Mouse (Mus musculus): ENCODE data around the gene Dnajc13. TPM values are rescaled to one million over a fixed set of nuclear protein-coding genes. Genes with fewer than 3 reads are reported as not detected.

Gene Dnajc13
- polyA plus RNA-seq, 1 experiment from 2014 or later: 23.4 TPM

- no peak overlapping the region for H3K4me3 ChIP-seq (ENCODE audit: low read length)
- no peaks in the 10 kb centered on the region for H3K9me3 ChIP-seq (ENCODE audit: low read length)
- H3K27me3 ChIP-seq (ENCODE audit: insufficient read depth, low read length): no peaks in the 10 kb centered on the region
- no peak overlapping the region for H3K4me2 ChIP-seq (replicated peaks; ENCODE audit: low read depth, low read length)
- H3K36me3 ChIP-seq (ENCODE audit: insufficient read depth, low read length): peaks cover 54% of the 10 kb centered on the region
- ATAC-seq (ENCODE audit: low FRiP score, low TSS enrichment): no peak
- WGBS: 75% methylated on average over 6 of the region's 6 CpGs
- H3K4me1 ChIP-seq (ENCODE audit: insufficient read depth, low read length): no peaks in the 10 kb centered on the region
- H3K9ac ChIP-seq (replicated peaks; ENCODE audit: low read length): no peak overlapping the region
- H3K27ac ChIP-seq (ENCODE audit: low read length): peak overlapping the region; percentile 70
Observed at GRCm38 (mm10) chr9:104171651-104172050, 91.1 kb downstream of the Dnajc13 start.

- ATAC-seq (ENCODE audit: low FRiP score, low TSS enrichment): no peak
- 93% methylated on average over 10 of the region's 10 CpGs for WGBS
- Histone ChIP-seq H3K9me3 (ENCODE audit: low read length) (no peaks in the 10 kb centered on the region), H3K4me3 (ENCODE audit: low read length) (no peak overlapping the region), H3K9ac (replicated peaks; ENCODE audit: low read length) (no peak overlapping the region), H3K4me2 (replicated peaks; ENCODE audit: low read depth, low read length) (no peak overlapping the region), H3K4me1 (ENCODE audit: insufficient read depth, low read length) (no peaks in the 10 kb centered on the region), H3K27ac (ENCODE audit: low read length) (no peak overlapping the region), H3K36me3 (ENCODE audit: insufficient read depth, low read length) (peaks cover 50% of the 10 kb centered on the region), H3K27me3 (ENCODE audit: insufficient read depth, low read length) (no peaks in the 10 kb centered on the region)
Observed at GRCm38 (mm10) chr9:104169986-104170385, 92.7 kb downstream of the Dnajc13 start.

GRCm38 (mm10) chr9:104165926-104166325 is 96.8 kb downstream of the Dnajc13 start:
- Histone ChIP-seq H3K4me2 (replicated peaks; ENCODE audit: low read depth, low read length) (no peak overlapping the region), H3K4me3 (ENCODE audit: low read length) (no peak overlapping the region), H3K9me3 (ENCODE audit: low read length) (no peaks in the 10 kb centered on the region), H3K27me3 (ENCODE audit: insufficient read depth, low read length) (no peaks in the 10 kb centered on the region), H3K4me1 (ENCODE audit: insufficient read depth, low read length) (no peaks in the 10 kb centered on the region), H3K36me3 (ENCODE audit: insufficient read depth, low read length) (peaks cover 69% of the 10 kb centered on the region), H3K9ac (replicated peaks; ENCODE audit: low read length) (no peak overlapping the region), H3K27ac (ENCODE audit: low read length) (no peak overlapping the region)
- WGBS: 85% methylated on average over 5 of the region's 5 CpGs
- ATAC-seq (ENCODE audit: low FRiP score, low TSS enrichment): no peak

- WGBS: 86% methylated on average over 5 of the region's 5 CpGs
- Histone ChIP-seq H3K27ac (ENCODE audit: low read length) (no peak overlapping the region), H3K4me2 (replicated peaks; ENCODE audit: low read depth, low read length) (no peak overlapping the region), H3K36me3 (ENCODE audit: insufficient read depth, low read length) (peaks cover 76% of the 10 kb centered on the region), H3K9me3 (ENCODE audit: low read length) (no peaks in the 10 kb centered on the region), H3K9ac (replicated peaks; ENCODE audit: low read length) (no peak overlapping the region), H3K4me1 (ENCODE audit: insufficient read depth, low read length) (no peaks in the 10 kb centered on the region), H3K27me3 (ENCODE audit: insufficient read depth, low read length) (no peaks in the 10 kb centered on the region), H3K4me3 (ENCODE audit: low read length) (no peak overlapping the region)
- ATAC-seq (ENCODE audit: low FRiP score, low TSS enrichment): no peak
Observed at GRCm38 (mm10) chr9:104164194-104164593, 98.5 kb downstream of the Dnajc13 start.

GRCm38 (mm10) chr9:104161117-104161516 is 101.6 kb downstream of the Dnajc13 start:
- Histone ChIP-seq H3K4me2 (replicated peaks; ENCODE audit: low read depth, low read length) (no peak overlapping the region), H3K27me3 (ENCODE audit: insufficient read depth, low read length) (no peaks in the 10 kb centered on the region), H3K9me3 (ENCODE audit: low read length) (no peaks in the 10 kb centered on the region), H3K4me3 (ENCODE audit: low read length) (no peak overlapping the region), H3K4me1 (ENCODE audit: insufficient read depth, low read length) (no peaks in the 10 kb centered on the region), H3K36me3 (ENCODE audit: insufficient read depth, low read length) (peaks cover 79% of the 10 kb centered on the region), H3K9ac (replicated peaks; ENCODE audit: low read length) (no peak overlapping the region), H3K27ac (ENCODE audit: low read length) (no peak overlapping the region)
- ATAC-seq (ENCODE audit: low FRiP score, low TSS enrichment): no peak
- 75% methylated on average over 7 of the region's 7 CpGs for WGBS

- no peak for ATAC-seq (ENCODE audit: low FRiP score, low TSS enrichment)
- Histone ChIP-seq H3K4me2 (replicated peaks; ENCODE audit: low read depth, low read length) (no peak overlapping the region), H3K9ac (replicated peaks; ENCODE audit: low read length) (no peak overlapping the region), H3K9me3 (ENCODE audit: low read length) (no peaks in the 10 kb centered on the region), H3K27me3 (ENCODE audit: insufficient read depth, low read length) (no peaks in the 10 kb centered on the region), H3K36me3 (ENCODE audit: insufficient read depth, low read length) (peaks cover 80% of the 10 kb centered on the region), H3K27ac (ENCODE audit: low read length) (no peak overlapping the region), H3K4me1 (ENCODE audit: insufficient read depth, low read length) (no peaks in the 10 kb centered on the region), H3K4me3 (ENCODE audit: low read length) (no peak overlapping the region)
- WGBS: 91% methylated on average over 7 of the region's 7 CpGs
Observed at GRCm38 (mm10) chr9:104157291-104157690, 105.4 kb downstream of the Dnajc13 start.

GRCm38 (mm10) chr9:104156506-104156905 is 106.2 kb downstream of the Dnajc13 start:
- no peaks in the 10 kb centered on the region for H3K9me3 ChIP-seq (ENCODE audit: low read length)
- H3K27ac ChIP-seq (ENCODE audit: low read length): no peak overlapping the region
- no peaks in the 10 kb centered on the region for H3K4me1 ChIP-seq (ENCODE audit: insufficient read depth, low read length)
- no peak overlapping the region for H3K9ac ChIP-seq (replicated peaks; ENCODE audit: low read length)
- WGBS: 95% methylated on average over 8 of the region's 8 CpGs
- H3K4me3 ChIP-seq (ENCODE audit: low read length): no peak overlapping the region
- H3K27me3 ChIP-seq (ENCODE audit: insufficient read depth, low read length): no peaks in the 10 kb centered on the region
- ATAC-seq (ENCODE audit: low FRiP score, low TSS enrichment): no peak
- peaks cover 78% of the 10 kb centered on the region for H3K36me3 ChIP-seq (ENCODE audit: insufficient read depth, low read length)
- no peak overlapping the region for H3K4me2 ChIP-seq (replicated peaks; ENCODE audit: low read depth, low read length)

GRCm38 (mm10) chr9:104155100-104155715 is 107.5 kb downstream of the Dnajc13 start:
- Histone ChIP-seq H3K4me1 (ENCODE audit: insufficient read depth, low read length) (no peaks in the 10 kb centered on the region), H3K4me2 (replicated peaks; ENCODE audit: low read depth, low read length) (no peak overlapping the region), H3K9me3 (ENCODE audit: low read length) (no peaks in the 10 kb centered on the region), H3K9ac (replicated peaks; ENCODE audit: low read length) (no peak overlapping the region), H3K4me3 (ENCODE audit: low read length) (no peak overlapping the region), H3K27ac (ENCODE audit: low read length) (no peak overlapping the region), H3K36me3 (ENCODE audit: insufficient read depth, low read length) (peaks cover 78% of the 10 kb centered on the region), H3K27me3 (ENCODE audit: insufficient read depth, low read length) (no peaks in the 10 kb centered on the region)
- no peak for ATAC-seq (ENCODE audit: low FRiP score, low TSS enrichment)
- WGBS: 94% methylated on average over 14 of the region's 14 CpGs

- Histone ChIP-seq H3K4me1 (ENCODE audit: insufficient read depth, low read length) (no peaks in the 10 kb centered on the region), H3K27me3 (ENCODE audit: insufficient read depth, low read length) (no peaks in the 10 kb centered on the region), H3K9ac (replicated peaks; ENCODE audit: low read length) (no peak overlapping the region), H3K4me3 (ENCODE audit: low read length) (no peak overlapping the region), H3K36me3 (ENCODE audit: insufficient read depth, low read length) (peaks cover 55% of the 10 kb centered on the region), H3K27ac (ENCODE audit: low read length) (no peak overlapping the region), H3K9me3 (ENCODE audit: low read length) (no peaks in the 10 kb centered on the region), H3K4me2 (replicated peaks; ENCODE audit: low read depth, low read length) (no peak overlapping the region)
- WGBS: 91% methylated on average over 7 of the region's 7 CpGs
- no peak for ATAC-seq (ENCODE audit: low FRiP score, low TSS enrichment)
Observed at GRCm38 (mm10) chr9:104152121-104152520, 110.6 kb downstream of the Dnajc13 start.

- WGBS: 84% methylated on average over 7 of the region's 7 CpGs
- Histone ChIP-seq H3K4me3 (ENCODE audit: low read length) (no peak overlapping the region), H3K9ac (replicated peaks; ENCODE audit: low read length) (no peak overlapping the region), H3K4me2 (replicated peaks; ENCODE audit: low read depth, low read length) (no peak overlapping the region), H3K27me3 (ENCODE audit: insufficient read depth, low read length) (no peaks in the 10 kb centered on the region), H3K4me1 (ENCODE audit: insufficient read depth, low read length) (no peaks in the 10 kb centered on the region), H3K36me3 (ENCODE audit: insufficient read depth, low read length) (peaks cover 25% of the 10 kb centered on the region), H3K27ac (ENCODE audit: low read length) (no peak overlapping the region), H3K9me3 (ENCODE audit: low read length) (no peaks in the 10 kb centered on the region)
- no peak for ATAC-seq (ENCODE audit: low FRiP score, low TSS enrichment)
Observed at GRCm38 (mm10) chr9:104148969-104149368, 113.8 kb downstream of the Dnajc13 start.

All from kidney, embryonic 16.5 days (tissue).